Mouse (Mus musculus) C2C12 (cell line): ENCODE data around the gene Aff3.

Experiments used
- CEBPB ChIP-seq: IDR thresholded peaks from one replicate; pipeline ENCODE4 v1.6.1; 2011; ENCODE audit warnings: low read depth, mild to moderate bottlenecking, control low read depth, moderate library complexity
- CTCF ChIP-seq: IDR thresholded peaks from one replicate; pipeline ENCODE4 v1.5.1; 2011; ENCODE audit not compliant: control insufficient read depth, insufficient read depth, insufficient read length
- FOSL1 ChIP-seq: IDR thresholded peaks from one replicate; pipeline ENCODE4 v1.8.0; 2011; ENCODE audit warnings: mild to moderate bottlenecking, low read length; ENCODE audit not compliant: poor library complexity, insufficient read depth, severe bottlenecking
- MAX ChIP-seq: IDR thresholded peaks from one replicate; pipeline ENCODE4 v1.6.1; 2011; ENCODE audit warnings: mild to moderate bottlenecking, control low read depth
- MYOG ChIP-seq: IDR thresholded peaks from one replicate; pipeline ENCODE4 v1.6.1; 2011; ENCODE audit not compliant: control insufficient read depth, insufficient read length; ENCODE audit errors: extremely low read depth
- USF1 ChIP-seq: IDR thresholded peaks from one replicate; pipeline ENCODE4 v1.6.1; 2011; ENCODE audit warnings: low read depth, mild to moderate bottlenecking, control low read depth, moderate library complexity

- TF ChIP-seq CTCF (no peak), CEBPB (no peak), MYOG (no peak), MAX (no peak), FOSL1 (no peak), USF1 (no peak)
Observed at GRCm38 (mm10) chr1:38237831-38238230, 426.9 kb downstream of the Aff3 start.
